Mouse (Mus musculus): ENCODE measurements around the gene Tomm70a.

DNA sequence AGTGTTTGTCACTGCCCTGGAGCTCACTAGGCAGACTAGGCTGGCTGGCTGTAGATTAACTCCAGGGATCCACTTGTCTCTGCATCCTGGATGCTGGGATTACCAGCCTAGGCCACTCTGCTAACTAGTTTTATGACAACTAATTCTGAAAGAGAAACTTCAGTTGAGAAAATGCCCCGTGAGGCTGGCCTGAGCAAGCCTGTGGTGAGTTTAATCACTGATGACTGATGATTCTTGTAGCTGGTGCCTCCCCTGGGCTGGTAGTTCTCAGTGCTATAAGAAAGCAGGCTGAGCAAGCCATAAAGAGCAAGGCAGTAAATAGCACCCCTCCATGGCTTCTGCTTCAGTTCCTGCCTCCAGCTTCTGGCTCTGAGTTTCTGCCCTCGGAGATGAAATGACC, 54.2 kb downstream of the Tomm70a start:
- TF ChIP-seq CTCF (conservative IDR thresholded peaks at IDR 0.05; ENCODE audit: low read length), result no peak
- TF ChIP-seq NANOG (IDR thresholded peaks at IDR 0.05; ENCODE audit: borderline replicate concordance, low read length), result no peak

Measured in E14TG2a.4 (cell line).